Mouse (Mus musculus): Measurements from ENCODE around the gene Fam118a.

Fam118a gene

GRCm38 (mm10) chr15:85070561-85070960, 41.8 kb downstream of the Fam118a start:
- peak in 1 of 2 experiments; percentile 51 for DNase-seq (ENCODE audit: low spot score in 2 of 2)

DNA sequence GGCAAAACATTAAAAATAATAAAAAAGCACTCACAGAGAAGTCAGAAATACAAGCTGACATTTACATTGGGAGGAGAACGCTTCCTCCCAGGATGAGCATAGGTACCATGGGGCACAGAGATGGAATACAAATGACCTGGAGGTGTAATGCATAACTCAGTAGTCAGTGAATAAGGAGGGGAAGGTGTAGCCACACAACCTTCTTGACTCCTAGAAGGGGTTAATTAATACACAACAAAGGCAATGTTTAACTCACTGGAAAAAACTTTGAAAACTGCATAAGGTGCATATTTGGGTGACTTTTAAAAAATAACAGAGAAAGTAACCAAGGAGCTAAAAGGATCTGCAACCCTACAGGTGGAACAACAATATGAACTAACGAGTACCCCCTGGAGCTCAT, 43.9 kb downstream of the Fam118a start:
- no peak for DNase-seq (ENCODE audit: low spot score in 2 of 2)

GRCm38 (mm10) chr15:85085641-85086040, 56.9 kb downstream of the Fam118a start:
- no peak for DNase-seq (ENCODE audit: low spot score in 2 of 2)

Data from frontal cortex, postnatal 14 days (tissue).